Mouse (Mus musculus) T-helper 17 cell (primary cell): ENCODE results near the gene Tbc1d10a.

ENCODE experiments used
- in situ Hi-C, 2 experiments: fragments of 300-600 bp; cut with MboI, MseI; formaldehyde crosslinking; loops; 1 replicate in 1 of 2; 2 replicates in 1 of 2; pipeline ENCODE4 v1.15.1; 2025; ENCODE audit warnings: high pct_unique_total_duplicates in 2 of 2

Gene Tbc1d10a

GRCm38 (mm10) chr11:4235665-4236545 is 49.3 kb downstream of the Tbc1d10a start, which contains the start of gene Osm:
Gene Osm (plus strand): TSS chr11:4236420.
- in situ Hi-C loops, result loop anchor here in 1 of 2 experiments (5.0 kb wide), 1 partner anchor 49 kb away; the partner anchor contains the start of gene Tbc1d10a

GRCm38 (mm10) chr11:4236546-4237067 is 50.0 kb downstream of the Tbc1d10a start:
- in situ Hi-C loops, result loop anchor here in 1 of 2 experiments (5.0 kb wide), 1 partner anchor 49 kb away; the partner anchor contains the start of gene Tbc1d10a

- in situ Hi-C loops, result loop anchor here in 1 of 2 experiments (5.0 kb wide), 1 partner anchor 50 kb away; the partner anchor contains the start of gene Tbc1d10a
These were observed 50.9 kb downstream of the Tbc1d10a start for GRCm38 (mm10) chr11:4237389-4237912.

GRCm38 (mm10) chr11:4238167-4238566 is 51.6 kb downstream of the Tbc1d10a start:
- in situ Hi-C loops, result loop anchor here in 1 of 2 experiments (5.0 kb wide), 1 partner anchor 51 kb away; the partner anchor contains the start of gene Tbc1d10a

- in situ Hi-C loops, result loop anchor here in 1 of 2 experiments (5.0 kb wide), 1 partner anchor 52 kb away; the partner anchor contains the start of gene Tbc1d10a
These were observed 53.1 kb downstream of the Tbc1d10a start for GRCm38 (mm10) chr11:4239691-4240090.

GRCm38 (mm10) chr11:4240151-4240550 is 53.6 kb downstream of the Tbc1d10a start:
- in situ Hi-C loops, result no loop called here

- in situ Hi-C loops, result no loop called here
These were observed 54.6 kb downstream of the Tbc1d10a start for GRCm38 (mm10) chr11:4241180-4241579.

GRCm38 (mm10) chr11:4246126-4246525 is 59.5 kb downstream of the Tbc1d10a start:
- in situ Hi-C loops, result no loop called here

- in situ Hi-C loops, result no loop called here
These were observed 60.0 kb downstream of the Tbc1d10a start for GRCm38 (mm10) chr11:4246623-4247022.

GRCm38 (mm10) chr11:4247201-4247959 is 60.8 kb downstream of the Tbc1d10a start:
- in situ Hi-C loops, result no loop called here

GRCm38 (mm10) chr11:4249151-4249550 is 62.6 kb downstream of the Tbc1d10a start:
- in situ Hi-C loops, result no loop called here

GRCm38 (mm10) chr11:4250290-4250689 is 63.7 kb downstream of the Tbc1d10a start:
- in situ Hi-C loops, result no loop called here

GRCm38 (mm10) chr11:4251376-4251775 is 64.8 kb downstream of the Tbc1d10a start:
- in situ Hi-C loops, result no loop called here

GRCm38 (mm10) chr11:4252886-4253285 is 66.3 kb downstream of the Tbc1d10a start:
- in situ Hi-C loops, result no loop called here

- in situ Hi-C loops, result loop anchor here (5.0 kb wide), 4 partner anchors 35 to 195 kb away; no protein-coding TSS in a partner anchor
These were observed 70.4 kb downstream of the Tbc1d10a start, which contains the start of gene Lif for GRCm38 (mm10) chr11:4256846-4257607. Gene Lif (plus strand): TSS chr11:4257557.

GRCm38 (mm10) chr11:4257756-4258155 is 71.2 kb downstream of the Tbc1d10a start:
- in situ Hi-C loops, result loop anchor here (5.0 kb wide), 4 partner anchors 35 to 195 kb away; no protein-coding TSS in a partner anchor

- in situ Hi-C loops, result loop anchor here (5.0 kb wide), 4 partner anchors 36 to 194 kb away; no protein-coding TSS in a partner anchor
These were observed 72.1 kb downstream of the Tbc1d10a start for GRCm38 (mm10) chr11:4258657-4259082.

- in situ Hi-C loops, result no loop called here
These were observed 74.0 kb downstream of the Tbc1d10a start for GRCm38 (mm10) chr11:4260463-4261187.

GRCm38 (mm10) chr11:4261188-4261494 is 74.6 kb downstream of the Tbc1d10a start:
- in situ Hi-C loops, result no loop called here

- in situ Hi-C loops, result no loop called here
These were observed 75.4 kb downstream of the Tbc1d10a start for GRCm38 (mm10) chr11:4261969-4262368.
